Mouse (Mus musculus) spleen, adult 2 months (tissue): Measurements from ENCODE around the gene Gm17175.

Experiments
- CTCF ChIP-seq: fragments of 200-500 bp; IDR thresholded peaks from 2 replicates; pipeline ENCODE4 v1.5.1; 2011; ENCODE audit warnings: mild to moderate bottlenecking, inconsistent platforms; ENCODE audit not compliant: insufficient read depth, insufficient read length, insufficient replicate concordance; ENCODE audit errors: extremely low read depth
- POLR2A ChIP-seq: fragments of 200-500 bp; IDR thresholded peaks from 2 replicates; pipeline ENCODE4 v1.6.1; 2011; ENCODE audit warnings: low read depth, low read length, inconsistent platforms

GRCm38 (mm10) chr14:51611210-51611609 lies 37.3 kb upstream of the Gm17175 start, which contains the start of gene Gm17078:
- TF ChIP-seq POLR2A (no peak), CTCF (no peak)
